Mouse (Mus musculus) R1 (cell line): ENCODE results near the gene Fhit.
A peak's percentile ranks its signal among the peaks of the same experiment; 100 is the strongest.

ENCODE experiments used
- DNase-seq: peaks from one replicate; pipeline ENCODE4 v3.0.0-alpha.2; 2018; ENCODE audit warnings: low read depth, low spot score

Gene Fhit

DNA sequence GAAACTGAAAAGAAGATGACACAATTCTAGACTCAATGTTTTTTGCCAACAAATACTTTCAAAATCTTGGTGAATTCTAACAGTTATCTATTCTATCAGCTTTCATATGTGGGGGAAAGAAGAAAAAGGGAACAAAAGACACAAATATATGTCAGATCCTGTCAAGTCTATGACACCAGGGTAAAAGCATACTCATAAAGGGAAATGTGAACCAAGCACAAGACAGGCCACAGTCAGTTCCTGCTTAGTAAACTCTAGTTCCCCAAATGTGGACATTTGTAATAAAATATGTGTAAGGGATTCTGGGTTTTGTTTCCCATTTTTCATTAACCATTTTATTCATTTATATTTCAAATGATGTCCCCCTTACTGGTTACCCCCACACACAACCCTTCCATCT, 1022.5 kb downstream of the Fhit start:
- DNase-seq = no peak

DNA sequence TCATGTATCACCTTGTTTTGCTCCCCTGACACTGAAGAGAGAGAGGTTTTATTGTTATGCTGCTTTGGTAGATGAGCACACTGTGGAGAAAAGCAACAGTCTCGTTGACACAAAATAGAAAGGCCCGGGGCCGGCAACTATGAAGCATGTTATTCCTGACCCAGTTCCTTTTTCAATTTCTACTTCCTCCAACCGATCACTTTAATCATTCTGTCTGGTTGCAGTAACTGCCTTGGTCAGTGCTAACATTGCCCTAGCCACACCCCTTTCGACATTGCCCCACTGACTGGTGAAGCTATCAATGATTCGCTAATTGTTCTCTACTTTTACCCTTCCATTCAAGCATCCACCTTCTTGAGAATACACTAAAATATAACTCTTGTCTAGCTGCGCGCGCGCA, 1028.0 kb downstream of the Fhit start:
- no peak for DNase-seq

DNA sequence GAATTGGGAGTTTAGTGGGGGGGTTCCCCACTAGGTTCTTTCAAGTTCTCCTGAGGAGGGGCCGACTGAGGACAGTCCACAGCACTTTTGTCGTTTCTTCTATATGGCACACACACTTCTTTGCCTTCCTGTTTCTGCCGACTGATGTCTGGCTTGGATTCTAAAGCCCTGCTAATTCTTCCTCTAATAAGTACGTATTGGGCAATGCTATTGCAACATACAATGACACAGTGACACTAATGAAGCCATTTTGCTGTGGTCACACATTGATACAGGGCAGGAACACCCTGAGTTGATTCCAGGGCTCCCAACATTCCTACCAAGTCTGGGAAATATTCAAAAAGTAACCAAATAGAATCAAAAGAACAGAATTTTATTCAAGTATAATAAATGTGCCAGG, 1032.2 kb downstream of the Fhit start:
- DNase-seq = no peak

DNA sequence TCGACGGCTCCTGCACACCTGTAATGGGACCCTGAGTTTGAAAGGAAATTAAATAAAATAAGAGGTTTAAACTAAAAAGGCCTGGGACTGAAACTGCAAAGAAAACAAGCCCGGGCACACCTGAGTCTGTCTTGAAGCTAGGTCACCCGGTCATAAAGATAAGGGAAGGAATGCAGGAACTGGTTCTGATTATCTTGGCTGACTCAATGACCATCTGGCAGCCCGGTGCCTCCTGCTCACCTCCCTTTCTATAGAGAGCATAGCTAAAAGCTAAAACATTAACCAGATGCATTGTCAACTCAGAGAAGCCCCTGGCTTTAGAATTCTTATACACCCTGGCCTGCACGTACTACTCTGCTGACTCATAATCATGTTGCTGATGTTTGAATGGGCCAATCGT, 1032.7 kb downstream of the Fhit start:
- peak; percentile 2 for DNase-seq

DNA sequence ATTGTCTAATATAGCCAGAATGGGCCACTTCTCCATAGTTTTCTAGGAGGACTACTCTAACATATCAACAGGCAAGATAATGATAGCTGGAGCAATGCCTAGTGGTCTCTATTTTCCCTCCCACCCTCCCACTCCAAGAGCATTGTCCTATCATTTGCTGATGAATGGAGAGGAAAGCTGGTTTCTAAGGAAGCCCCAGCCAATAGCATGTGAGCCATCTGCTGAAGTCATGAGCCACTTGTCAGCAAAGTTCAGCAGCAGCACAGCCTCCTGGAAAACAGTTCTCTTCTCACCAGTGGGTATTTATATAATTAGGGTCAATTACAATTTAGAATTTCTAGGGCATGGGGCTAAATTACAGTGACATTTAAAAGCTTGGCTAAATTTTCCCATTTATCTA, 1035.3 kb downstream of the Fhit start:
- no peak for DNase-seq

DNA sequence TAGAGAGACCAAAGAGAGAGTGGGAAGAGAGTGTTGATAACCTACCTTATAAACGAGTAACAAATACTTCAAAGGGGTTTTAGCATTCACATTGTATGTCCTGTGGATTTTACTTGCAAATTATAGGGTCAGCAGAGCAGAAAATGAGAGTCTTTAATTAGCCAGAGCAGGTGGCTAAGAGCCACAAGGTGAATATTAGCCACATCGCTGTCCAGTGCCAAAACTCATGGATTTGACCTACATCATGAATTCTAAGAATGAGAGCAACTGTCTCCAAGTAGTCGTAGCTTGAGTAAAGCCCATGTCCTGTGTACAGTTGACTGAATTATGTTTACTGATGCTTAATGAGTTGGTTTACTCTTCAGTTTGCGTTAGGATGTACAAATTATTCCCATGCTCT, 1039.7 kb downstream of the Fhit start:
- DNase-seq = no peak

DNA sequence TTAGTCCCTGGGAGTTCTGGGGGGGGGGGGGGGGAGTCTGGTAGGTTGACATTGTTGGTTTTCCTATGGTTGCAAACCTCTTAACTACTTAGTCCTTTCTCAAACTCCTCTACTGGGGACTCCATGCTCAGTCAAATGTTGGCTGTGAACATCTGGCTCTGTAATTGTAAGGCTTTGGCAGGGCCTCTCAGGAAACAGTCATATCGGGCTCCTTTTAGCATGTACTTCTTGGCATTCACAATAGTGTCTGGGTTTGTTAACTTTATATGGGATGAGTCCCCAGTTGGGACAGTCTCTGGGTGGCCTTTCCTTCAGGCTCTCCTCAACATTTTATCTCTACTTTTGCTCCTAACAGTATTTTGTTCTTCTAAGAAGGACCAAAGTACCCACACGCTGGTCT, 1065.6 kb downstream of the Fhit start:
- no peak for DNase-seq

DNA sequence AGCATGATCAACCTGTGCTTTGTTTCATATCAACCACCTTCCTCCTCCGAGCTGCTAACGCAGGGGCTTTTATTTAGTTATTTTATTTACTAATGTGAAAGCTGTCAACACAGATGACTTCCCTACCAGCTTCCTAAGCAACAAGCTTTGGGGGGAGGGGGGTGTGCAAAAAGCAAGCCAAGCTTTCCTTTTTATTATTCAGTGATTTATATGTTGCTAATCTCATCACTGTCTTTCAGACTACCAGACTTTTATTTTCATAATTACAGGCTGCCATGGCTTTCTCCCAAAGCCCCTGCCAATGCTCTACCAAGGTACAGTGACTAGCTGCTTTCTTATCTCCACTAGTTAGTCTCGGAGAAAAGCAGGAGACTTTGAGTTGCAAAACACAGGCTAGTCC, 1082.8 kb downstream of the Fhit start:
- no peak for DNase-seq

DNA sequence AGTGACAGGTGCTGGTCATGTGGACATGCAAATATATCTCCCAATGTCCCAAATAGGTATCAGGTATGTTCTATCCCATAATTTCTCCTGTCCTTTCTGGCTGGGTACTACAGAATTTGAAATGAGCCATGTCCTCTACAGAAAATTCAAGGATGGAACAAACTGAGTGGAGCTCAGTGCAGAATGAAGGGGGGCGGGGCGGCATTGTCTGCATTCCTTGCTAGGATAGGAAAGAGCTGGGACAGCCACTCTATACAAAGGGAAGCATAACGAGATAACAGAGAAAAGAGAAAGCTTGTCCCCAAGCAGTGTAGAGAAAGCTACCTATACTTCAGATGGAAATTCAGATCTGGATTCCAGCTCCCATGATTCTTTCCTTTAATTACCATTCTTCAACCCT, 1111.9 kb downstream of the Fhit start:
- DNase-seq = peak; percentile 54

DNA sequence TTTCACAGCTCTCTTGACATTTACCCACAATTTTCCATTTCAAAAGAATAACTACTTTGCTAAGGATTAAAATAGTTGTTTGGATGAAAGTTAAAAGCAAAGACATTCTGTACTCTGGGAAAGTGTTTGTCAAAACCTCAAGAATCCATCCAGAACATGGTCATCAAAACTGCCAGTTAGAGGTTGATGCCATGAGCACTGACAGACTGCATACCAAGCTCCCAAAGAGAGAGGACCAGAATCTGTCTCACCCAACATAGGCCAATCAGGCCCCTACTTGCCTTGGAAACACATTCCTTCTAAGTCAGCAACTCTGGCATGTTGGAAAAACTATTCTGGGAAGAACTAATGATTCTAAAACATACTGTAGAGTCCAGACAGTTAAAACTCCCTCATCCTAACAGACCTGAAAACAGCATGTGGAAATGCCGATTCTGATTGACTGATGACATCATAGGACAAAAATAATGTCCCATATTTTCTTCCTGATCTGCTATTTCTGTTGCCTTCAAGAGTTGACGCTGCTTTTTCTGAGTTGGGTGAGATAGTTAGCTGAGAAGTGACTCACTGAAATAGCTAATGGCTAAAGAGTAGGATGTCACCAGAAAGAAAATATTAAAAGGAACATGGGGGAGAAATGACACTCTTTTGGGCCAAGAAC, 1114.6 kb downstream of the Fhit start:
- no peak for DNase-seq

DNA sequence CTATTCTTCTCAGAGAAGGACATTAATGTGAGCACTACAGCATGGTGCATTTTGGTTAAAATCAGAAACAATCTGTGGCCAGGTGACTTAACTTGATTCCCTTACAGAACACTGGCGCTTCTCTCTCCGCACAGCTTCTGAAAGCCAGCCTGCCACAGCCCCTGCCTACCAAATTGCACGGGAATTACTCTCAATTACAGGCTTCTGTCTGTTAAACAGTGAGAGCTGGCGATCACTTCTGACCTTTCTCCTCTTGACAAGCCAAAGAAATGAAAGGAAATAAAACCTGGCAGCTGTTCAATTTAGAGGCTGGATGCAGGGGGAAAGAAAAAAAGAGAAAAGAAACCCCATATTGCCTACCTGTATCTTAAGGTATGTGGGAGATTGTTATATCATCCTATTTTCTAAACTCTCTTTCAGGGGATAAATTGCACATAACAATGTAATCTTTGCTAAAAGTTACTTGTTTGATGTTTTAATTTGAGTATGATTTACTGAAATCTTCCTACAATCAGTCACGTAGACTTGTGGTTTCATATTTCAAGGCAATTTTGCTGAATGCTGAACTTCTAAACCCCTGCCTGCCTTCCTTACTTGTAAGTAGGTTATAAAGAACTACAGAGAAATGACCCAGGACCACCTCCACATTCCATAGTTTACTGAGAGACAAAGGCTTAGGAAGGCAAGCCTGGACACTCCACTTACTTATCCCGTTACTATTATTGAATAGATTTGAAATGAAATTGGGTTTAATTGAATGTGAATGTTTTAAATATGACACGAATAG, 1115.3 kb downstream of the Fhit start:
- DNase-seq = no peak

DNA sequence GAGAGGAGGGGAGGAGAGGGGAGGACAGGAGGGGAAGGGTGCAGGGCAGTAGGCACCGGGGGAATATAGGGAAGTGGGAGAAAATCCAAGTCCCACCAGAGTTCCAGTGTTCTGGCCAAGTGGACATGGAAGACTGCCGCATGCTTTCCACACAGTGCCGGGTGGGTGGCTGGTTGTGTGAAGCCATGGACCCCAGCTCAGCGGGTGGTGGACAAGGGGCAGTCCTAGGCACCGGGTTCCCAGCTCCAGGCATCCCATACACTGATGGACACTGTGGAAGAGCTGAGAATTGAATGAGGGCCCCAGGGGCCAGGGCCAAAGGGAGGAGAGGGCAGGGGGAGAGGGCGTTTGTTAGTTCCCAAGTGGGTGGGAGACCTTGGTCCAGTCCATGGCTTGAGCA, 1123.8 kb downstream of the Fhit start:
- no peak for DNase-seq

DNA sequence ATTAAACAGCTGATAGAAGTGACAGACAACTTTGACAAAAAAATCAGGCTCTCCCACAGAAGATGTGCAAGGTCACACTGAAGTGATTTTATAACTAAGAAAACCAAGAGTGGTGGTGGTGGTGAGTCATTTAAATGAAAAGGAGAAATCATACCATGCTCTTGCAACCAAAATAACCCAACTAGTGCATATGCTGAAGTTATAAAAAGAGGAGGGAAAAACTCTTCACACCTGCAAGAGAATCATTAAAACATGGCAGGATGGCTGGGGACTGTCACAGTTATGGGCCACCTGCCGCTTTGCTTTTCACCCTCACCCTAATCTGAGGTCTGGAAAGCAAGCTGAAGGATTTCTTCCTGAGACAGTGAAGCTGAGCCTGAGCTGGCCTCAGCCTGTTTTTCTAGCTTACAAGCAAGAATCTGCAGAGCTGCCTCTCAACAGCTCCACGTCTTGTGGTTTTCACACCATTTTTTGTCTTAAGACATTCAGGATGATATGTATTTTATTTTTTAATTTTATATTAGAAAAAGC, 1125.1 kb downstream of the Fhit start:
- DNase-seq = no peak

DNA sequence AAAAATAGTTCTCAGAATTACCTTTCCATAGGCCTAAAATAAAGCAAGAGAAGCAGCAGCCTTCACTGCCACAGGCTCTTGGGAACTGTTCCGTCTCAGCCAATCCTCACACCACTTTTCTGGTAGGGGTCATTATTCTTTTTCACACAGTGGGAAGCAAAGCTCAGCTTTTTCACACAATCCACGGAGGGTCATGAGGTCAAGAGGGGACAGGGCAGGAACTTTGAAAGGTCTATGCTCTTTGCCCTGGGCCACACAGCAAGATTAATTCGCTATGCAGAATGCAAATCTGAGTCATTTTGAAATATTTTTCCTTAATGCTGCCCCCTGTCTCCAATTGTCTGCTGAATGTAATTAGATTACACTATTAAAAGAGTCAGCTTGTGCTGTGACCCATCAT, 1126.2 kb downstream of the Fhit start:
- no peak for DNase-seq

DNA sequence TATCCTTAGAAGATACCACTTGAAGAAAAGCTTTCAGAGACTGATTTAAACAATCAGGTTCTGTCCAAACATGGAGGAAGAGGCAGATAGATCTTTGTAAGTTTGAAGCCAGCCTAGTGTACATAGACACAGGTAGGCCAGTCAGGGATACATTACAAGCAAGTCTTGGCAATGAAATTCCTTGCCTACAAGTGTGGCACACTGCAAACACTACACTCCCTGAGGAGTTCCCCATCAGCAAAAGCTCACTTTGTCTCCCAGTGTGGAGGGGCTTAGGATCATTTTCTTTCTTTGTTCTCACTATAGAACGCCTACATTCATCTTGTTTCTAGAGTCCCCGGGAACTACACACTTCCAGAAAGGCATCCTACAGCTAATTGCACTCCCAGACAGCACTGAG, 1126.6 kb downstream of the Fhit start:
- DNase-seq = no peak

DNA sequence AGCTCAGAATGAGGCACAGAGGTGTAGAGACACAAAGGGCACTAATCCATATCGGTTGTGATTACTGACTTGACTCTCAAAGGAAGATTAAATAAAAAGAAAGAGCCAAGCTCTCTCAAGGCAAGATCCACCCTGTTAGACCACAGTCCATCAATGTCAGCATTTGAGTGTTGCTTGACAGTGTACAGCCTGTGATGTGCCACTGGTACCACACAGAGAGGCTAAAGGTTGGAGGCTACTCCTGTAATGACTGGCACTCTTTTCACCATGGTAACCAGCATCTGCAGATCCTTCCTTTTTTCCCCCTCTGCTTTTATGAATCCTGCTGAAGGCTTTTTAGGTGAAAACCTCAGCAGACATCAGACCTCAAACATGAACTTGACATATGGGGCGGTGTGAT, 1138.5 kb downstream of the Fhit start:
- DNase-seq = no peak

DNA sequence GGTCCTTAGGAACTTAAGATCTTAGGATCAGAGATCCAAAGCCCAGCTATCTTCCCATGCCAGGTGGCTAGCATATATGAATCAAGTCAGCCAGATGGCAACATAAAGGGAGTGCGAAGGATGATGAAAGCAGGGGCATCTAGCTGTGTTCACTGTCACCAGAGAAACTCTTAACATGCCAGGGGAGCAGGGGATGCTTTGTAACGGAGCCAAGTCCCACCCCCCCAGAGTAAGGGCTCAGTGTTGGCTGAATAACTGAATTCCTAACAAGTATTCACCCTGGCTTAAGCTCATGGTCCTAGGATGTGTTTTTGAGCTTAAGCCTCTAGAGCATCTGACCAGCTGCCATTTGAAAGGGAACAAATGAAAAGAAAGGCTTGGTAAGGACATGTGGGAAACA, 1139.5 kb downstream of the Fhit start:
- no peak for DNase-seq

DNA sequence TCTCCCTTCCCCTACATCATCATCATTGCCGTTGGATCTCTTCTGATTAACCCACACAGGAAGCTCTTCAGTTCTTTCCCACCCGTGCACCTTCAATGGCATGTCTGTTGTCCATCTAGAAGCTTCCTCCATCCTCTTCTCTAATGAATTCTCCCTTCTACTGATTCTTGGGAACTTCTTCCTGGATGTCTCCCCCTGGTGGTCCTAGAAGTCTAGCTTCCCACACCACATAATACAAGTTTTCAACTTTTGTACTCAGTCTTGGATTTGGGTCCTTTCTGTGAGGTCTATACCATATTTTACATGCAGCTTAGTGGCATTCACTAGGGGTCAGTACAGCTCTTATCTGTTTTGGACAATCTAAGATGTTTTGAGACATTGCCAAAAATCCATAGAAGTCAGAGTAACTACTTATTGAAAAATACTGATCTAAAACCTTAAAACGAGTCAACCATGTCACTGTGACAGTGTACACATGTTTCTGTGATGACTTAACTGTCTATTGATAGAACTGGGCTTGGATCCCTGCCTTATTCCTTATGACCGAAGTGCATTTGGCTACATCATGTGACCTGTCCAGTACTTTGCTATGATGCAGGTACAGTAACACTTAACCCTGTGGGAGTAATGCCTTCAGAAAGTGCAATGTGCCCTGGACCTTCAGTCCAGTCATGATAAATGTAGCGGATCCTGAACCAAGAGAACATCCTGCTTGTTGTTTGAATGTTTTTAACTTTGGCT, 1141.3 kb downstream of the Fhit start:
- peak; percentile 27 for DNase-seq

DNA sequence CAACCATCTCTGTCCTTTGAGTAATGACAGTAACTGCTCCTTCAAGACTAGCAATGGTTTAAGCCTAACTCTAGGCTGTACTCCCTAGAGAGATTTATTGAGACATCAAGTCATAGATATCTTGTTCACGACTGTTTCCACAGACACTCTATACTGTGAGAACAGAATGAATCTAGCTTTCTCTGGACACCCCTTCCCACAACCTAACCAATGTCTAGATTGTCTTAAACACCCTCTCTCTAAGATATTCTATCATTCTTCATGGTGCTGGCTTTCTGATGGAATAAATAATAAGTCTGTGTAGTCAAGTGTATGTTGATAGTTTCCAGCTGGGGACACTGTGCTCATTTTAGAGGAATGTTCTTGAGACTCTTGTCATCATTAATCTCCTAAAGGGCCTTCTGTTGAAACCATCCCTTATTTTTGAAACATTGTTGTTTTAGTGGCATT, 1148.0 kb downstream of the Fhit start:
- no peak for DNase-seq

DNA sequence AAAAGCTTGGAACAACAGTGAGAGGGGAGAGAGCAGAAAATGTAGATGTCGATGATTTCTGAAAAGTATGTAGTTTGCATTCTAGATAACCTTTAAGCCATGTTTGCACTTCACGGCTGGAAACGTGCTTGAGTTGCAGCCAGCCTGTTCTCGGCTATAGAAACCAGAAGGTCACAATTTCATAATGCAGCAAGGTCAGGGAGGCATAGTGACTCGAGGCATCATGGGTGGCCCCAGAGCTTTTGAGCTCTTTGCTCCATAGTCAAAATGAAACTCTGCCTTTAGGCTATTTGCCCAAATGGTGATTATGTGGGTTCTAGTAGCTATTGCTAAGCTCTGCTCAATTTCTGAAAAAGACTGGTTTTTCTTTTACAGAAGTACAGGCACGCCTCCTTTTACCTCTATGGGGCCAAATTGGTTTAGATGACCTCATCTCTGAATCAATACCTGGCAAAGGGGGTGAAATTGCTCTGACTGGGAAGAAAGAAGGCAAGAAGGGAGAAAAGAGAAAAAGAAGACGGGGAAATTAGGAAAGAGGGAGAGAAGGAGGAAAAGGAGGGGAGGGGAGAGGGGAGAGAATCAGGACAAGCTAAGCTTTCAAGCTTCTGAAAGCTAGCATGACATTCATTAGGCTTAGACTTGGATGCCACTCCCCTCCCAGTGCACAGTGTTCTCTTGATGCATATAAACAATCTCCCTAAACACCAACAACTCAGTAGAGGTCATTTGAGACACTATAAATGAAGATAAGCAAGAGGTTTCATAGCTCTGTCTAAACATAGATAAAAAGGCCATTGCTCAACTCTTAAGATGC, 1148.6 kb downstream of the Fhit start:
- DNase-seq = no peak

DNA sequence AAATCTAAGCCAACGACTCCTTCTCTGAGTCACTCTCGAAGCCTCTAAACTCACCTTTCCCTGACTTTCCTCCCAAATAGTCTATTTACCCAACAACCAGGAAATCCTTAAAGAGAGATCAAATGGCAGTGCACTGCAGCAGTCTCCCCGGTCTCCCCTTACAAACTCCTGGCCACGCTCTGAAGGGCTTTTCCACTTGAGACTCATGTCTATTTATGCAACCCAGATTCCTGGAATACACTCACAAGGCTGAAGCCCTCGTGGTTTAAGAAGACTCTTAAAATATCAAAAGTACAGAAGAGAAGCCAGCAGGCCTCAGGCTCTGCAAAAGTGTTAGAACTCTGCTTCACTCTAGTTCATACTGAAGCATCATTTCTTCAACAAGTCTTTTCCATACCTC, 1155.6 kb downstream of the Fhit start:
- peak; percentile 4 for DNase-seq

DNA sequence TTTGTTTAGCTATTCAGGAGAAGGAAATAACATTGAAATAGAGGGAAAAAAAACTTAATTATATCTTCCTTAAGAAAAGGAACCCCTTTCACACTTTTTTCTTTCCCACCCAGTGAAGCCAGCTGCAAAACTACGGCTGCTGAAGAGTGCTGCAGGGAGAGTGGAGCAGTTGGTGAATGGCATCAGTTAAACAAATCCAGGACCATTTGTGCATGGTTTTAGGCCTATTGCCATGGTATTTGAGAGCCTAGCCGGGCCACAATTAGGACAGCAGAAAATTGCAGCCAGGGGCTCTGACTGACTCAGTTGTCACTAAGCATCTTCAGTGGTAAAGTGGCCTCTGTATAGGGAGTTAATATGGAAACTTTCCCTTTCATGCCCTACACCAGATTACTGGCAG, 1158.0 kb downstream of the Fhit start:
- no peak for DNase-seq
